Mouse (Mus musculus): ENCODE data around the gene Opa3.

Opa3 gene

DNA sequence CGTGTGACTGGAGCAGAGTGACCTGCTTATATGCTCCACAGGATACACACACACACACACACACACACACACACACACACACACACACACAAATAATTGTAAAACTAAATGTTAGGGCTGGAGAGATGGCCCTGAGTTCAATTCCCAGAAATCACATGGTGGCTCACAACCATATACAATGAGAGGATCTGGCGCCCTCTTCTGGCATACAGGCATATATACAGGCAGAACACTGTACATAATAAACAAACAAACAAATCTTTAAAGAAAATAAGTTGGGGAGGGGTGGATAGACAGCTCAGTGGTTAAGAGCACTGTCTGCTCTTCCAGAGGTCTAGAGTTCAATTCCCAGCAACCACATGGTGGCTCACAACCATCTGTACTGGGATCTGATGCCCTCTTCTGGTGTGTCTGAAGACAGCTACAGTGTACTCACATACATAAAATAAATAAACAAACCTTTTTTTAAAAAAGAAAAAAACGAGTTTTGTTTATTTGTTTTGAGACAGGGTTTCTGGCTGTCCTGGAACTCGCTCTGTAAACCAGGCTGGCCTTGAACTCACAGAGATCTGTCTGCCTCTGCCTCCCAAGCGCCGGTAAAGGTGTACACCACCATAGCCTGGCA lies 53.7 kb downstream of the Opa3 start:
- DNase-seq (ENCODE audit: low spot score) = peak; percentile 52

DNA sequence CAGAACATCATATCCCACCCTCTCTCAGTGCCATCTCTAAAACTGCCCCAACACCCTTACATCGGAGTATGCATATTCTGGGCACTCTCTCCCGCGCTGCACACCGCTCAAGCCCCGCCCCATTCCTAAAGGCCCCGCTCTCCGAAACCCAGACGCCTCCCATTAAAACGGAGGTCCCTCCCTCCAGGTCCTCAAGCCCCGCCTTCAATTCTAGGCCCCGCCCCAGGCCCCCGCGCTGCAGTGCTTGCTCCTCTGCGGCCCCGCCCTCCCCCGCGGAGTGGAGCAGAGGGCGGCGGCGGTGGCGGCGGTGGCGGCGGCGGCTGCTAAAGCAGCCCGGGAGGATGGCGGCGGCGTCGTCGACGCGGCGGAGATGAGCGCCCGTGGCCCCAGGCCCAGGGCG lies 54.3 kb downstream of the Opa3 start, which contains the start of gene Rtn2:
Rtn2 (plus strand) TSS at position 240 of the 400 bp plus-strand sequence.
- DNase-seq (ENCODE audit: low spot score) = peak; percentile 92

DNA sequence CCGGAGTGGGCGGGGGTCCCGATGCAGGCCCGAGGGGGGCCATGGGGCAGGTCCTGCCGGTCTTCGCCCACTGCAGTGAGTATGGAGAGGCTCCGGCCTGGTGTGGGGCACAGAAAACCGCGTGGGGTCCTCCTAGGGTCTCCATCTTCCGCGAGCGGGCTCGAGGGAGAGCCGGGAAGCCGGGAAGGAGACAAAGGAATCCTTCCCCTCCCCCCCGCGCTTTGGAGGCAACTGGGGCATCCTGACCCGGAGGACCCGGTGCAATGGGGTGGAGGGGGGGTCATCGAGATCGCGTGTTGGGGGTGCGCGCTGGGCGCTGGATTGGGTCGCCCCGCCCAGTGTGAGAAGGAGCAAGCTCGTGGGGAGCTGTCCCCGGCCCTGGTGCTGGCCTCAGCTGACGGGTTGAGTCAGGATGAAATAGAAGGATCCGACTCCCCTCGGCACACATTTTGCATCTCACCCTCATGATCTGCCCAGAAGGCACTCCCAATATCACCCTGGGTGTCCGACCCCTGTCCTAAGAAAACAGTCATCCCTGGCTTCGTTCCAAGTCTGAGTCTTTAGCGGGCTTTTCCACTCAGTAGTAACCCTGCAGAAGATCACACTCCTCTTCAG lies 54.8 kb downstream of the Opa3 start:
- DNase-seq (ENCODE audit: low spot score) = peak; percentile 72

DNA sequence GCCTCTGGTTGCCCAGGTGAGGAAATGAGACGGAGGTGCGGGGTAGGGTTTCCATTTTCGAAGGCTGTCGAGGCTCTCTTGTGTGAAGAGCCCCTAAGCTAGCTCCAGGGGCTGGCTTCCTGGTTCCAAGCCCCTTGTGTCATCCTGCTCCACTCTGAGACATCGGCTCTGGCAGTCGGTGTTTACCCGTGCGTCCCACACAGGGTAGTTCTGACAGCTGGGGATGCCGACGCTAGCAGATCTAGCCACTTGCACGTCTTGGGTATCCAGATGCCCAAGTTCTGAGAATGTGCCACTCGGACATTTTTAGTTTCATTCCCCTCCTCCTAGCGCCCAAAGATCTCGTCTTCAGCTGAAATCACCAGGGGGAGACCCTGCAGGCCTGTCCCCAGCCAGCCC lies 55.3 kb downstream of the Opa3 start:
- no peak for DNase-seq (ENCODE audit: low spot score)

DNA sequence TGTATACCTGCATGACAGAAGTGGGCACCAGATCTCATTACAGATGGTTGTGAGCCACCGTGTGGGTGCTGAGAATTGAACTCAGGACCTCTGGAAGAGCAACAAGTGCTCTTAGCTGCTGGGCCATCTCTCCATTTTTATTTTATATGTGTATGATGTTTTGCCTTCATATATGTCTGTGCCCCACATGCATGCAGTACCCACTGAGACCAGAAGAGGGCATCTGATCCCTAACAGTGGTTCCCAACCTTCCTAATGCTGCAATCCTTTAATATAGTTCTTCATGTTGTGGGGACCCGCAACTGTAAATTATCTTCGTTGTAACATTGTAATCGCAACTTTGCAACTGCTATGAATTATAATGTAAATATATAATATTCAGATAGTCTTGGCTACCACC lies 56.6 kb downstream of the Opa3 start:
- DNase-seq (ENCODE audit: low spot score) = peak; percentile 81

DNA sequence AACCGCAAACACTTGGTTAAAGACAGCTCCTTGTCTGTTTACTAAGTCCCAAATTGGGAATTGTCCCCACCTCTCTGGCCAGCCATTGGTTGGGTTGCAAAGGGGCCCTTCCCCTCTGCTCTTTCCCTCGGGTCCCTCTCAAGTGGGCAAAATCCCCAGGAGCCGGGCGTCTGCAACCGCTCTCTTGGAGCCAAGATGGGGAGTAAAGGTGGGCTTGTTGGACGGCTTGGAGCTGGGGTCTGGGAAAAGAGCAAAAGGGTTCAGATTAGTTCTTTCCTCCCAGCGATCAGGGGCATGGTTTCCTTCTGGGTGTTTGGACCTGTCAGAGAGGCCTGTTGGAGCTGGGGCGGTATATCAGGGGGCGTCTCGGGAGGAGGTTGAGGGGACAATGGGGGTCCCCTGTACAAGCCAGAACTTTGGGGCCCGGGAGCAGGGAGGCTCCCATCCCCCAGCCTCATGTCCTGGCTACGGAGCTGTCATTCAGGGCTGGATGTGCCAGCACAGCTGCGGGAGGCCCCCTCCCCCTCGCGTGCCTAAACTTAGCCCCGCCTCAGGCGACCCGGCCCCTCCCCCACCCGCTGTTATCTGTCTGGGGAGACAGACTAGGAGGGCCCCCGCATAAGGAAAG lies 62.9 kb downstream of the Opa3 start:
- DNase-seq (ENCODE audit: low spot score) = peak; percentile 58

DNA sequence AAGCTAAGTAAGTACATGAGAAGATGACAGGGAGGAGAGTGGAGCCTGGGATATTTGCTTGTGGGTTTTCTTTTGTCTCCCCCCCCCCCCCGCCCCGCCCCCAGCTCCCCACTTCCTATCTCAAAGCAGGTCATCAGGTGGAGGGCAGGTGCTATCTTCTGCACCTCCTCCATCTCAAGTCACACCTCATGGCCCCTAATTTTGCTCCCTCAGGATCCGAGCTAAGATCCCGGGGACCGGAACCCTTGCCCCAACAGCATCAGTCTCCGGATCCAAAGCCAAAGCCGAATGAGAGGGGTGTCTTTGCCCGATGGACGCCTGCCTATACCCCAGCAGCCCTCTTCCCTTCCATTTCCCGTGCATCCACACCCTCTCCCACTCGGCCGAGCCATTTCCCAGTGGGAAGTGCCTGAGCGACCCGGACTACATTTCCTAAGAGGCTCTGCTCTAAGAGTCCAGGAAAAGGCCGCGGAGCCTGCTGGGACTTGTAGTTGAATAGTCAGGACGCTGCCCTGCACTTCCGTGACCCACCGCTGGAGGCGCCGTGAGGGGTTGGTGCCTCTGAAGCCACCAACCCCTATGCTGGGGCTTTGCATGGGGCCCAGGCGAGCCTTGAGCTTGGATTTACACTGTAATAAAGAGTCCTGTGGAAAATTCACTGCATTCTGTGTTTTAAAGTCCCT lies 67.5 kb downstream of the Opa3 start:
- DNase-seq (ENCODE audit: low spot score) = peak; percentile 98

DNA sequence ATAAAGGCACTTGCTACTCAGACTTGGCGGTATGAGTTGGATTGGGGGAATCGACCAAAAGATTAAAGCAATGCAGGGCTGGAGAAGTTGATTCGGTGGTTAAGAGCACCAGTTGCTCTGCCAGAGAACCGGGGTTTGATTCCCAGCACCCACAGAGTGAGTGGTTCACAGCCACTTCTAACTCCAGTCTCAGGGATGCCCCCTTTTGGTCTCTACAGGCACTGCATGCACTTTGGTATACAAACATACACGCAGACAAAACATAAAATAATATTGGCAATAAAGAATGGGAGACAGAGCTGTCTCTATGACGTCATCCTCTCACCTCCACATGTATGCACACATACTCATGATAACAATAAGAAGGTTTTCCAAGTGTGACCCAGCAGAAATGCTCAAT lies 68.9 kb downstream of the Opa3 start:
- no peak for DNase-seq (ENCODE audit: low spot score)

DNA sequence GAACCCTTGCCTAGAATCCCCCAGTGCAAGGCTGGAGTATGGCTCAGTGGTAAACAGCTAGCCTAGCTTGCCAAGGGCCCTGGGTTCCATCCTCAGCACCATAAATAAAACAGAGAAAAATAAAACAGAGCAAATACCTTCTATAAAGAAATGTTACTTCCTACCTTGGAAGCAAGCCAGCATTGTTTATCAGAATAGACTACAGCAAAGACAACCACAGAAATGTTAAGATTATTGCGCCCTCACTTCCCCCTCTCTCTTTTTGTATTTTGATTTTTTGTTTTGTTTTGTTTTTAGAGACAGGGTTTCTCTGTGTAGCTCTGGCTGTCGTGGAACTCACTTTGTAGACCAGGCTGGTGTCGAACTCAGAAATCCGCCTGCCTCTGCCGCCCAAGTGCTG lies 69.7 kb downstream of the Opa3 start:
- DNase-seq (ENCODE audit: low spot score) = no peak

DNA sequence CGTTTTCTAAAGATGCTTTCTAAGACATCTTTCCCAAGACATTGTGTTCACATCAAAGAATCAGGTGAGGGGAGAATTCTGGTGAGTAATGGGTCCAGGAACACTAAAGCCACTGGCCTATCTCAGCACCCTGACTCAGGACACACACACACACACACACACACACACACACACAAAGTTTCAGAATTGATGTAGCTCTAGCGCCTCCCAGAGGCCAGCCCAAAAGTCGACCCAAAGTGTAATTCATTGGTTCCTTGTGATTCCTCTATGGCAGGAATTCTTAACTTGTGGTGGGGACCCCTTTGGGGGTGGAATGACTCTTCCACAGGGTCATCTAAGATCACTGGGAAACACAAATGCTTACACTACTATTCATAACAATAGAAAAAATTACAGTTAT lies 71.1 kb downstream of the Opa3 start:
- DNase-seq (ENCODE audit: low spot score) = peak; percentile 77

DNA sequence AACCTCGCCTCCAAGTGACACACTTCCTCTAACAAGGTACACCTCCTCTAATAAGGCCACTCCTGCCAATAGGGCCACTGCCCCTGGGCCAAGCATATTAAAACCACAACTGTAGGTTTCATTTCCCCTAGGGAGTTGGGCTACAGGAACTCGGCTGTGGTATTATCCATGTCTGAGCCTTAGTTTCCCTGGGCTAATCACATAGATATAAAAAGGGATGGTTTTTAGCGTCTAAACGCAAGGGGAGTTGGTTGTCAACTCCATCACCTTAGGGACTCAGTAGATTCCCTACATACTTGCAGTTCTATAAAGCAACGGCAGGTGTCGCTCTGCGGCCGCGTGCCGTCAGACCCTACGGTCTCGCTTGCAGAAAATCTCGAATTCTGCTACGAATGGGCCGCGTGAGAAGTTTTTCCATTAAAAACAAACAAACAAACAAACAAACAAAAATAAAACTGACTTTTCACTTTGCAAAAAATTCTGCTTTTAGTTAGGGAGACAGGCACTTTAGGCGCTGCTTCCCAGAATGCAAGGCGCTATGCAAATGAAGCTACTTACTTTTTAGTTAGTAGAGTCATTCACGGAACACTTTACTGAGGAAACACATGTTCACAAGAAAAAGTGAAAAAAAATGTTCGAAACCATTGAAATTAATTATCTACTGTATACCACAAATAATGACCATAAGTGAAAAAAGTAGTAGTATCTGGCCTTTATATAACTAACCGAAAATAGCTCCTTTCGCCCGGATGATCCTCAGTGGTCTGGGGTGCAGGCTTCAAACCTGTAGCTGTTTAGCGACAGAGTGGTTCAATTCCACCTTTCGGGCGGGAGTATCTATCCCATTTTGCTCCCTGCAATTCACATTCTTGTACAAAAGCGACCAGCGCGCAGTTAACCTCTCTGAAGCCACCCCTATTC lies 72.6 kb downstream of the Opa3 start:
- DNase-seq (ENCODE audit: low spot score) = peak; percentile 85

DNA sequence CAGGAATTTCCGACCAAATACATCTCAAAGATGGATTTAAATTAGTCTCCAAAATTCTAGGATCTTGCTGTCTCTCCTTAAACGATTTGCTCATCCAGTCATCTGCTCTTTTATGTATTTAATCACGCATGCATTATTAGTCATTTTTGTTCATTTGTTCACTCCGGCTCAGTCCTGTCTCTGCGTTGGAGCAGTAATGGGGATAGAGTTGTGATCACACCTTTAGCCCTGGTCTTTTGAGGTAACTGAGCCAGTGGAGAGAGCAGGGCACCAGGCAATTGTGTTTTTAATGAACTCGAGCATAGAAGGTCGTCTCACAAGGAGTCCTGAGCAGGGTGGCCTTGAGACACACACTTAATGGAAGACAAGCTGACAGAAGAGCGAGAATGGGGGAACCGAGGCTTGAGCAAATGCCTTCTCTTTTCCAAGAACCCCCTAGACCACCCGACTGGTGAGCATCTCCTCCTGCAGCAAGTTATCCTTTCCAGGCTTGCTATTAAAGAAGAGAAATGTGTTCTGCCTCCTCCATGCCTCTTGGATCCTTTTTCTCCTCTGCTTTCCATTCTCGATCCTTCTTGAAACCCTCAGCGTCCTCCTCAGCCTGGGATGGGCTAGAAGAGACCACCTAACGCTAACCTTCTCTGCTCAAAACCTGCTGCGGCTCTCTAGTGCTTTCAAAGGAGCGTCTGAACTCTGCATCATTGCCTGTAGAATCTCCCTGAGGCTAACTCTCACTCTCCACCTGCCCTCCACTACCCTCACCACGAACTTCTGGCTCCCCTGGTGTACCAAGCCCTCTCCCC lies 73.5 kb downstream of the Opa3 start:
- DNase-seq (ENCODE audit: low spot score) = no peak

DNA sequence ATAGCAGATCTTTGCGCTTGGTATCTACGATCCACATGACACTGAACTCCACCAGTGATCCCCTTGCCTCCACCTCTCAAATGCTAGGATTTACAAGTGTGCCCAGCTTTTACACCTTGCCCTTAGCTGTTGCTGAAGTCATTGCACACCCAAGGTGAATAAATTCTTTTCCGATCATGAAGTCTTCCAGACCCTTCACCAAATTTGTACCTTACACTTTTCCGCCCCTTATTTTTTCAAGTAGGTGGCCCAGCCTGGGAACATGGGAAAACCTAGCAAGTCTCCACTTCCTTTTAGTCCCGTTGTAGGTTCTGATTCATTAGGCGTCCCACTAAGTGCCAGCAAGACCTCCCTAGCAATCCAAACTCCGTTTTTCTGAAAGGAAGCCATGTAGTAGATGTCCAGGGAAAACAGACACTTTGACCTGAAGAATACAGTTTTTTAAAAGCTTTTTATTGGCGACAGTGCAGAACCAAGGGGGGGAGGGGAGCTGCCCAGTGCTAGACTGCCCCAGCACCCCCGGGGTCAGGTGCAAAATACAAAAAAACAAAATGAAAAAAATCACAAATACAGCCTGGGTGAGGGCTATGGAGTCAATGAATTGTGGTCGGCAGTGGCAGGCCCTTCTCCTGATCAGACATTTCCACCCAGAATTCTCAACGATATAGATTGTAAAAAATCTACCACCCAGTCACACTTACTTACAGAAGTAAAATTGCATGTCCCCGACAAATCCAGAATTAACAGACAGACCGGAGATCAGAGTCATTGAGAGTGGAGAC lies 74.3 kb downstream of the Opa3 start:
- DNase-seq (ENCODE audit: low spot score) = no peak

DNA sequence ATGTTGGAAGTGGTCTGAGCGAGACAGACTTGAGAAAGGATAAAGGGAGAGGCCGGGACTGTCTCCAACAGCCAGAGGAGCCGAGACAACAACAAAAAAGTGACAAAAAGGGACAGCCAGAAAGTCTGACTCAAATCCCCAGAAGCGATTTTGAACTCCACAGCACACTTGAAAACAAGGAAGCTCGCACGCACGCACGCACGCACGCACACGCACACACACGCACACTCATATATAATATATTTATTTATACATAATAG lies 74.8 kb downstream of the Opa3 start:
- DNase-seq (ENCODE audit: low spot score) = no peak

DNA sequence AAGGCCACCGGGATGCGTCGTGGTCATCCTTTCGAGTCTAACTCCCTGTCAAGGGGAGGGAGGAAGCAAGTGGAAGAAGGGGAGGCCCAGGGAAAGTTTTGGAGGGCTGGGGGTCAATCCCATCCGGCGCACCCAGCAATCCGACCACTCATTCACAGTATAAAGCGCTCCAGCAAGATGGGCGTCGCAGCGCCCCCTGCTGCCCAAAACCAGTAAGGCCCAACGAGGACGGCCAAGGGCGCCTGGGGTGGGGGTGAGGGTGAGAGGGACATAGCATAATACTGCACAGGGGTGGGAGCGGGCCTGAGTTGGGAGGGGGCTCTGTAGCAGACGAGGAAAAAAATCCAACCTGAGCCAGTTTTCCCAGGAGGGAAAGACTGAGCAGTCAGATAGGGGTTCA lies 75.6 kb downstream of the Opa3 start:
- peak; percentile 86 for DNase-seq (ENCODE audit: low spot score)

DNA sequence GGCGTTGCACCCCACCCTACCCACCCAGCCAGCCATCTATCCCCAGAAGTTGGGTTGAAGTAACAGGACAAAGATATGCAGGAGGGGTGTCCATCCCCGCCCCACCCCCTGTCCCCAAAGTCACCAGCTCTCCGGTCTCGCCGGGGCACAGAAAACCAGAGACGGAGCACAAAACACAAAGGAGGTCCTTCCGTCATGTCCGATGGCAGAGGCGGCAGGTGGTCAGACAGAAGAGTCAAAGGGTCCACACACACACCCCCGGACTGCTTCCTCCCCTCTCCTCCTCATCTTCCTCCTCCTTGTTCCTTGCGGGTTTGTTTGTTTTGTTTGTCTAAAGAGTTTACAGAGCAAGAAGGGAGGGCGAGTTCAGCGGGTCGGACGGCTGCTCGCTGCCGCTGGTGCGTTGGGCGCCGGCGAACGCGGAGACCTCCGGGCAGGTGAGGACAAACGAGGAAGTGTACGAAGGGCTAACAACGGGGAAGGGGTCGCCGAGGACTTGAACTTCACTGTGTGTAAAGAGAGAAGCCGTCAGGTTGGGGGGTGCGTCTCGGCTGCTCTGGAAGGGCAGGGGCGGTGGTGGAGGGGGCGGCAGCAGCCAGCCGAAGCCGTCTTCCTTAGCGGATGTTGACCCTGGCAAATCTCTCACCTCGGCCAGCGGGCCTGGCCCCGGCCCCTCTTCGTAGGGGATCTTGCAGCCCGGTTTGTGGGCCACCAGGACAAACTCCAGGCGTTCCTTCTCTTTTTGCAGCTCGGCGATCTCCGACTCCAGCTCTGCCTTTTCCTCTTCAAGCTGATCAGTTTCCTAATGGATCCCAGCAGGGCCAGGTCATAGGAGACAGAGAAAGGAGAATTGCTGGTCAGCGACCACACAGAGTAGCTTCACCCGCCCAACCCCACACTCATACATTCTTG lies 76.6 kb downstream of the Opa3 start:
- DNase-seq (ENCODE audit: low spot score) = peak; percentile 32

DNA sequence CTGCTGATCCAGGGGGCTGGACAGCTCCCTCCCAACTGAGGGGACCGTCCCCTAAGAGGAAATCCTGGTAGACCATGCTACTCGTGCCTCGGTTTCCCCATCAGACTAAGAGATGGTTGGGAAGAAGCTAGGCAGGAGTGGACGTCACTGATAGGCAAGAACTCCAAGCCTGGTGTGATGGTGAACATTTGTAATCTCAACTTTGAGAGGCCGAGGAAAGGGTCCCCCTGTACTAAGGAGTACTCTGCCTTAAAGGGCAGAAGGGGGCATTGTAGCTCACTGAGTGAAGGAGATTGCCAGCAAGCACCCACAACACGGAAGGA lies 77.2 kb downstream of the Opa3 start:
- DNase-seq (ENCODE audit: low spot score) = no peak

Data from embryo, embryonic 10.5 days (tissue).